Mouse (Mus musculus) heart, embryonic 10.5 days (tissue): Measurements from ENCODE around the gene Rhod. TPM values are rescaled to one million over a fixed set of nuclear protein-coding genes. Genes with fewer than 3 reads are reported as not detected.

Experiments used
- DNase-seq: peaks from one replicate; pipeline ENCODE4 v3.0.0-alpha.2; 2017; ENCODE audit warnings: low spot score
- H3K27ac ChIP-seq: fragments of 300-500 bp; sonication (generic); 2 replicates; pipeline ENCODE4 v1.5.1; 2016; ENCODE audit warnings: mild to moderate bottlenecking
- H3K27me3 ChIP-seq: fragments of 300-500 bp; sonication (generic); 2 replicates; pipeline ENCODE4 v1.6.1; 2016; ENCODE audit warnings: mild to moderate bottlenecking; ENCODE audit not compliant: poor library complexity, insufficient read depth, severe bottlenecking
- H3K36me3 ChIP-seq: fragments of 300-500 bp; sonication (generic); 2 replicates; pipeline ENCODE4 v1.6.1; 2016; ENCODE audit warnings: mild to moderate bottlenecking, moderate library complexity
- H3K4me1 ChIP-seq: fragments of 300-500 bp; sonication (generic); 2 replicates; pipeline ENCODE4 v1.6.1; 2016; ENCODE audit warnings: mild to moderate bottlenecking
- H3K4me3 ChIP-seq: fragments of 300-500 bp; sonication (generic); 2 replicates; pipeline ENCODE4 v1.5.1; 2016; ENCODE audit warnings: mild to moderate bottlenecking, moderate library complexity
- H3K9me3 ChIP-seq: fragments of 300-500 bp; sonication (generic); 2 replicates; pipeline ENCODE4 v1.6.1; 2016; ENCODE audit warnings: mild to moderate bottlenecking, moderate library complexity
- WGBS: fragments of 180-500 bp; shearing (Covaris S2); methylation state at CpG from one replicate; pipeline ENCODE4 v1.1.7; 2016; 5-methylcytosine and 5-hydroxymethylcytosine counted together
- polyA plus RNA-seq: library from polyadenylated mRNA; unstranded; fragments of >200 nt; fragmentation: Nextera tagmentation; extraction: Ambion mirVana; gene quantifications from 2 replicates; pipeline ENCODE4 v1.2.1, GENCODE M21; 2016

Gene Rhod
- polyA plus RNA-seq, 1 experiment from 2014 or later: 28.9 TPM

DNA sequence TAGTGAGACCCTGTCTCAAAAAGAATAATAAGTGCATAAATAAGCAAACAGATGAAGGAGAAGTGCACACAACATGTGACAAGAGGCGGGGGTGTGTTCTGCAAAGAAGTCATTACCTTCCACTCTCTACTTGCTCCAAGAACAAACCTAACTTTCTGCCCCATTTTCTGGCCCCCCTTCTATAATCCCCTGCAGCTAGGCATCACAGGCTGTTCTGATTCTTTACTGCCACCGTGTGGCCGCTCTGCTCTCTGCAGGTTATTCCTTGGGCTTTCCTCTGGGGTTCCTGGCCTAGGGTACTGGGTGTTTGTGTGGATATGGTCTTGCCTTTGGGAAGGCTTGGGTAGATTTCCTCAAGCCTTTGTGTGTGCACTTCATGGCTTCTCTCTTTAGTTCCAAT is 3.2 kb upstream of the Rhod start:
- Histone ChIP-seq H3K4me1 (peaks cover 48% of the 10 kb centered on the region), H3K27me3 (no peaks in the 10 kb centered on the region), H3K36me3 (peaks cover 8% of the 10 kb centered on the region), H3K9me3 (no peaks in the 10 kb centered on the region), H3K4me3 (no peak overlapping the region), H3K27ac (peak overlapping the region; percentile 52; the same call in 1 of the 2 replicates)
- WGBS: 5% methylated on average over 3 of the region's 3 CpGs
- DNase-seq: no peak

DNA sequence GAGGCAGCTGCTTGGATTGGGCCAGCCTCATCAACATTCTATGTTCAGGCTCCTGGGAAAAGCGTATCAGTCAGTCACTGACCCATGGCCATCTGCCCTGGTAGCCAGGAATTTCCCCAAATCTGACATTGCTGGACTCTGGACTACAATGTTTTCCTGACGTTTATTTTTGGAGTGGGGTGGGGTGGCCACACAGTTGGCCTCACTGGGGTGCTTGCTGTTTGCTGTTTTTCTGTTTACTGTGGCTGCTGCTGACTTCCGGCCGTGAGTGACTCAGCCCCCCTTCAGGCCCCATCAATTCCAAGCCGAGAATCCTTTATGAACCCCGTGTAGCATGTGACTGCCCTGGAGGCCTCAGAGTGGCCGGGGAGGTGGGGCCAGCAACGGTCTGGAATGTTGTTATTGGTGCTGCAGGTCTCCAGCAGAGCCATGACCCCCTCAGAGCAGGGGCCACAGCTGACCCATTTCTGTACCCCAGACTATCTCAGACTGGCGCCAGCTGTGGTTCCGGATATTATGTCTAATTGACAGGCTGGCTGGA is 2.5 kb upstream of the Rhod start:
- Histone ChIP-seq H3K4me1 (peaks cover 50% of the 10 kb centered on the region), H3K9me3 (no peaks in the 10 kb centered on the region), H3K4me3 (0 out of 2 replicates have a peak overlapping the region, but pooled peaks have one; percentile 12), H3K27ac (peak overlapping the region; percentile 52), H3K36me3 (peaks cover 8% of the 10 kb centered on the region), H3K27me3 (no peaks in the 10 kb centered on the region)
- WGBS: 42% methylated on average over 10 of the region's 10 CpGs
- no peak for DNase-seq

DNA sequence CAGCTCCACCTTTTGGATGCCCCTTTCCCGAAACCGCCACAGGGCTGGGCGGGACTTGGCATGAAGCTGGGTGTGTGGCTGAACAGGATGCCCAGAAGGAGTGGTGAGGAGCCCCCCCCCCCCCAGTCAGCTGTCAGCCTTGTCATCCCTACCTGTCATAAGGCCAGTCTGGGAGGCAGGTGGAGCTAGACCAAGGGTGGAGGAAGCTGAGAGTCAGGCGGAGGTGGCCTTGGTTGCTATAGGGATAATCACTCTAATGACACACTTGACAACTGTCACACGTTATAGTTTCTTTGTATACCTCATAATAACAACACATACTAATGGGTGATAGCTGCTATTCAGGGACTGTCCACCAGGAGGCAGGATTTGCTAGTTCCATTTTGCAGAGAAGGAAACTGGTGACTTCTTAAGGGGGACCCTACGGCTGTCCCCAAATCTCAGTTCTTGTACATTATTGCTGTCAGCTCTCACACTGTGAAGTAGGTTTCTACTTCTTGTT is 1.9 kb upstream of the Rhod start:
- H3K27ac ChIP-seq: peak overlapping the region; percentile 52

DNA sequence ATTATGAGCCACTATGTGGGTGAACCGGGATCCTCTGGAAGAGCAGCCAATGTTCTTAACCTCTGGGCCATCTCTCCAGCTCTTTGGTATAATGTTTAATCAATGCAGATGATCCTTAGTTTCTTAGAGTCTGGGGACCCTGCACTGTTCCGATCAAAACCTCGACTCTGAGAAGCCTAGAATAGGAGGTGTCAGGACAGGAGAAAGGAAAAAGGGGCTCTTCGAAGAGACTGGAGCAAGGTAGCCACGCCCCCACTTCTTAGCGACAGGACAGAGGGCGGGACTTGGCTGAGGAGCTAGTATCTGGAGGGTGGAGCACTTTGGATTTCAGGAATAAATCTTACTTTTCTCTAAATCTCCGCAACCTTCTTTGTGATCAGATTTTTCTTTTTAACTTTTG is 990 bp upstream of the Rhod start:
- H3K9me3 ChIP-seq: no peaks in the 10 kb centered on the region

More for the DNA sequence above, 1.9 kb upstream of the Rhod start:
- peaks cover 10% of the 10 kb centered on the region for H3K36me3 ChIP-seq
- no peak for DNase-seq
- H3K27me3 ChIP-seq: no peaks in the 10 kb centered on the region
- H3K4me1 ChIP-seq: peaks cover 55% of the 10 kb centered on the region
- 29% methylated on average over 6 of the region's 6 CpGs for WGBS
- no peak overlapping the region for H3K4me3 ChIP-seq
- no peaks in the 10 kb centered on the region for H3K9me3 ChIP-seq

DNA sequence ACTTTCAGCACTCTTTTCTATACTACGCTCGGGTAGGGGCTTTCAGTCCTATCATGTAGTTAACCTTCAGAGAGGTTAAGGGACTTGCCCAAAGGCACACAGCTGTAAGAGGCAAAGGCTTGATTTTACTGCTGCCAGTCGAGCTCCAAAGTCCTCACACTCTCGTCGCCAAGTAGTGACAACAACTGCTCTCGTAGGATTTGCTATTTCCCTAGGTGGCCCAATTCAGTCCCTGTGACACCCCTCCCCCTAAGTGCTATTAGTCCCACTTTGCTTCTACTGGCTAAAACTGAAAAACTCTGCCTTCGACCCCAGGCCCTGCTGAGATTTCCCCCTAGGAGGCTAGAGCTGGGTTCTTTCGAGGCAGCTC is 456 bp downstream of the Rhod start:
- peak overlapping the region; percentile 88 for H3K27ac ChIP-seq
- 7% methylated on average over 8 of the region's 8 CpGs for WGBS
- DNase-seq: no peak
- peak overlapping the region; percentile 86 for H3K4me3 ChIP-seq
- H3K36me3 ChIP-seq: peaks cover 14% of the 10 kb centered on the region
- no peaks in the 10 kb centered on the region for H3K9me3 ChIP-seq
- H3K4me1 ChIP-seq: peaks cover 60% of the 10 kb centered on the region
- H3K27me3 ChIP-seq: no peaks in the 10 kb centered on the region

More for the DNA sequence above, 990 bp upstream of the Rhod start:
- 10% methylated on average over 8 of the region's 8 CpGs for WGBS
- H3K36me3 ChIP-seq: peaks cover 19% of the 10 kb centered on the region
- peak overlapping the region; percentile 86 for H3K4me3 ChIP-seq
- no peaks in the 10 kb centered on the region for H3K27me3 ChIP-seq
- no peak overlapping the region for H3K27ac ChIP-seq
- H3K4me1 ChIP-seq: peaks cover 60% of the 10 kb centered on the region
- DNase-seq: no peak

DNA sequence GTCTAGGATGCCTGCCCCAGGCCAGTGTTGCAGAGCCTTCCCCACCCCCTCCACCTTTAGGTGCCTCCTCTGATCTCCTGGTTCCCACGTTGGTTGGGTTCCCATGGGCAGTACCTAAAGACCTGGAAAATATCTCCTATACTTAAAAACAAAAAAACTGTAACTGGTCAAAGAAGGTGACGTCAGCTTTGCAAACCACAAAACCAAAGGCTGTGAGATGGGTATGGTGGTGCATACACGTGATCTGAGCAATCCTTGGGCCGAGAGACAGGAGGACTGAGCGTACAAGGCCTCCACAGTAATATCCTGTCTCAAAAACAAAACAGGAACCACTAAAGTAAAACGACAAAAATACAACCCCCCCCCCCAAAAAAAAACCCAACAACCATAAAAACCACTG is 1.3 kb downstream of the Rhod start:
- no peaks in the 10 kb centered on the region for H3K9me3 ChIP-seq
- 71% methylated on average over 6 of the region's 6 CpGs for WGBS
- peaks cover 13% of the 10 kb centered on the region for H3K36me3 ChIP-seq
- DNase-seq: no peak
- H3K4me1 ChIP-seq: peaks cover 60% of the 10 kb centered on the region
- no peaks in the 10 kb centered on the region for H3K27me3 ChIP-seq
- H3K4me3 ChIP-seq: no peak overlapping the region
- H3K27ac ChIP-seq: no peak overlapping the region

DNA sequence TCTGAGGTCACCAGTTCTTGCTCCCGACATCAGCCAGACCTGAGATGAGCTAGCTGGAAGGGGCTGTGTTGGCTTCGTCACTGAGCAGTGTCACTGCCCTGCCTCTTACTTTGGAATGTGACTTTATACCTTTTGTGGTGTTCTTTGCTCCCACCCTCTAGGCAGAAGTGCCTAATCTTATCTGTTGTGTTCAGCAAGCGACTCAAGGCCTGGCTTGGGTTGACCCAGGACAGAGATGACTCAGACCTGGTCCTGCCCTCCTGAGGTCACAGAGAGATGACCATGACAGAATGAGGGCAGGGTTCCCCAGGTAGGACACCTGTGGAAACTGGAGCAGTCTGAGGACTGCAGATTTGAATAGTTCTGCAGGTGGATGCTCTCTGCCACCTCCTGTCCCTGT is 3.0 kb downstream of the Rhod start:
- Histone ChIP-seq H3K9me3 (no peaks in the 10 kb centered on the region), H3K27ac (0 out of 2 replicates have a peak overlapping the region, but pooled peaks have one; percentile 9), H3K4me3 (no peak overlapping the region), H3K27me3 (no peaks in the 10 kb centered on the region), H3K4me1 (peaks cover 48% of the 10 kb centered on the region), H3K36me3 (peaks cover 27% of the 10 kb centered on the region)
- 33% methylated on average over 3 of the region's 3 CpGs for WGBS
- DNase-seq: no peak

DNA sequence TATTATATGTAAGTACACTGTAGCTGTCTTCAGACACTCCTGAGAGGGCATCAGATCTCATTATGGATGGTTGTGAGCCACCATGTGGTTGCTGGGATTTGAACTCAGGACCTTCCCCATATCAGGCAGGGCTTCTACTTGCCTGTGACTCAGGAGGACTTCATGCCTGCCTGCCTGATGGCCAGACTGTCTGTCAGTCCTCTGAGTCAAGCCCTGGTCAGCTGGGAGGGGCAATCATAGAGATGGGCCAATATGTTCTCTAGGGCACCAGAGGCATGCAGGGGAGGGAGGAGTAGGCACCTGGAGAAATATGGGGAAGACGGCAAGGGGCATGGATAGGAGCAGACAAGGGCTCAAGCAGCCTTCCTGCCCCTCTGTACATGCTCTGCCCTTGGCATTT is 4.2 kb downstream of the Rhod start:
- H3K4me3 ChIP-seq: no peak overlapping the region
- H3K27ac ChIP-seq: no peak overlapping the region
- no peak for DNase-seq
- peaks cover 35% of the 10 kb centered on the region for H3K36me3 ChIP-seq
- 80% methylated on average over 1 of the region's 1 CpGs for WGBS
- H3K9me3 ChIP-seq: no peaks in the 10 kb centered on the region
- peaks cover 35% of the 10 kb centered on the region for H3K4me1 ChIP-seq
- no peaks in the 10 kb centered on the region for H3K27me3 ChIP-seq

DNA sequence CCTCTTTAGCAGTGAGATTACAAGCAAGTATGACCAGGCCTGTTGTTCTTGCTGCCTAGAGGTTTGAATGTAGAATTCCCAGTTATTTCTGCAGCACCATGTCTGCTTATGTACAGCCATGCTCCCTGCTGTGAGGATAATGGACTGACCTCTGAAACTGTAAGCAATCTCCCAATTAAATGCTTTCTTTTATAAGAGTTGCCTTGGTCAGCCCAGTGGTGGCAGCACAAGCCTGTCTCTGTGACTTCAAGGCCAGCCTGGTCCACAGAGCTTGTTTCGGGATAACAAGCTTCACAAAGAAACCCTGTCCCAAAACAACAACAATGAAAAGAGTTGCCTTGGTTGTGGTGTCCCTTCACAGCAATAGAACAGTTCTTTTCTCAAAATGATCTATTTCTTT is 5.5 kb downstream of the Rhod start:
- peaks cover 45% of the 10 kb centered on the region for H3K36me3 ChIP-seq
- H3K4me1 ChIP-seq: peaks cover 25% of the 10 kb centered on the region
- no peak overlapping the region for H3K4me3 ChIP-seq
- H3K27ac ChIP-seq: no peak overlapping the region
- H3K9me3 ChIP-seq: no peaks in the 10 kb centered on the region
- H3K27me3 ChIP-seq: no peaks in the 10 kb centered on the region
- WGBS: 82% methylated on average over 1 of the region's 1 CpGs
- no peak for DNase-seq

DNA sequence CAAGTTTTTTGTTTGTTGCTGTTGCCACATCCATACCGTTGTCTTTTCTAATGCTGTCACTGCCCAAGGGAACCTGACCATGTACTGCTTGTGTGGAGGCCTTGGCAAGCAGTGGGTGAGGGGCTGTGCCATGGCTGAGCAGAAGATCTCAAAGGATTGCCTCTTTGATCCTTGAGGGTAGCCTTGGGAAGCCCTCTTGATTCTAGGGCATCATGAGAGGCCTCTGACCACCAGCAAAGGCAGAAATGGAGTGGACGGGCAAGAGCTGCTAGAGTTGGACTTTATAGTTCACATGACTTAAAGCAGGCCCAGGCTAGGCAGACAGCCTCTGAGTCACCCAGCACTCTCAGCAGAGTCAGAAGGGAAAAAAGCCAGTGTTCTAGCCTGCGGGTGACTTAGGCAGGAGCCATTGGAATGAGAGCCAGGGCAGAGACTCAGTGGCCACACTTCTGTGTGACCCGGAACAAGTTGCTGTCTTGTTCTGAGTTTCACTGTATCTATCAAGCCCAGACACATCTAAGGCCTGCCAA is 9.1 kb downstream of the Rhod start:
- WGBS: 89% methylated on average over 4 of the region's 4 CpGs
- peaks cover 55% of the 10 kb centered on the region for H3K36me3 ChIP-seq

DNA sequence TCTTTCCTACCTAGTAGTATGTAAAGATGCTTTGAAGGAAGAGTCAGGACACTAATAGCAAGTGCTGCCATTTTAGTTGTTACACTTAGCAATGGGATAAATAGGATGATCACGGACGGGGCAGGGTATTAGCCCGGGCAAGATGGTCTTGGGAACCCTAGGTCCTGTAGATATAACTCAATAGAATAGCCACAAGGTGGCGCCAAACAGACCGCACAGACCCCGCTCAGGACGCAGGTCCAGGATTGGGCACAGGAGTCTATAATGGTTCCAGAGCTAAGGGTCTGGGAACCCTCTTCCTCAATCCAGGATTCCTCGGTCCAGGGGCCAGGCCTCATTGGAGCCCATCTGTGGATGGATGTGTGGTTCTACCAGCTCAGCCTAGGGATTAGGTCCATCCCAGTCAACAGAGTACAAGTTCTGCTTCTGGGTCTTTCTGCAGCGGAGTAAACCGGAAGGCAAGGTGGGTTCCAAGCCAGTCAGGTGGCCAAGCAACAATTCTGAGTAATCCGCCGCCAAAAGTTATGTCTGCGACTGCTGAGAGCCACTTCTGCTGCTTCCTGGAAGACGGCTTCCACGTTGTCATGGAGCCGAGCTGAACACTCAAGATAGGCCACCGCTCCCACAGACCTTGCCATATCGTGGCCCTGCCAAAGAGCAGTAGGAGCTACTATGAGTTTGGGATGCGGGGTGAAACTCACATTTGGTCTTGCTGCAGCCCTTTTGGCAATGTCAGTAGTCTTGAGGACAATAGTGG is 13.4 kb downstream of the Rhod start:
- Histone ChIP-seq H3K4me1 (no peaks in the 10 kb centered on the region), H3K9me3 (no peaks in the 10 kb centered on the region), H3K36me3 (peaks cover 62% of the 10 kb centered on the region), H3K4me3 (no peak overlapping the region), H3K27ac (no peak overlapping the region), H3K27me3 (no peaks in the 10 kb centered on the region)
- WGBS: 67% methylated on average over 19 of the region's 19 CpGs
- no peak for DNase-seq

More for the DNA sequence above, 9.1 kb downstream of the Rhod start:
- no peaks in the 10 kb centered on the region for H3K27me3 ChIP-seq
- no peaks in the 10 kb centered on the region for H3K9me3 ChIP-seq
- no peak for DNase-seq
- no peaks in the 10 kb centered on the region for H3K4me1 ChIP-seq
- H3K27ac ChIP-seq: no peak overlapping the region
- no peak overlapping the region for H3K4me3 ChIP-seq

DNA sequence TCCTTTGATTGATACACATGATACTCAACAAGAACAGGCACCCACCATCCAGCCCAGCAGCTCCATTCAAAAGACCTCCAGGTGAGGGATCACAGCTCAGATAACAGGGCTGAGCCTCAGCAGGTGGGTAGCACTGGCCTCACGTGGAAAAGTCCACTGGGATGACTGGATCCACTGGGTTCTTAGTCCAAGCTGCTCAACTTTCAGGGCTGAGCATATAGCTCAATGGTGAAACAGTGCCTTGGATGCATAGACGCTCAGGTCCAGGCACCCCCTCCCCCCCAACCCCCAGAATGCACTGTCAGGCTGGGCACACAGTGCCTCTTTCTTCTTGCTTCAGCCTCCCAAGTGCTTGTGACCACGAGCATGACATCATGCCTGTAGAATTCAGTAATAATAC is 16.2 kb downstream of the Rhod start:
- H3K36me3 ChIP-seq: peaks cover 54% of the 10 kb centered on the region
- no peak overlapping the region for H3K27ac ChIP-seq
- H3K4me1 ChIP-seq: no peaks in the 10 kb centered on the region
- no peaks in the 10 kb centered on the region for H3K27me3 ChIP-seq
- WGBS: 74% methylated on average over 3 of the region's 3 CpGs
- no peak overlapping the region for H3K4me3 ChIP-seq
- no peak for DNase-seq
- no peaks in the 10 kb centered on the region for H3K9me3 ChIP-seq

DNA sequence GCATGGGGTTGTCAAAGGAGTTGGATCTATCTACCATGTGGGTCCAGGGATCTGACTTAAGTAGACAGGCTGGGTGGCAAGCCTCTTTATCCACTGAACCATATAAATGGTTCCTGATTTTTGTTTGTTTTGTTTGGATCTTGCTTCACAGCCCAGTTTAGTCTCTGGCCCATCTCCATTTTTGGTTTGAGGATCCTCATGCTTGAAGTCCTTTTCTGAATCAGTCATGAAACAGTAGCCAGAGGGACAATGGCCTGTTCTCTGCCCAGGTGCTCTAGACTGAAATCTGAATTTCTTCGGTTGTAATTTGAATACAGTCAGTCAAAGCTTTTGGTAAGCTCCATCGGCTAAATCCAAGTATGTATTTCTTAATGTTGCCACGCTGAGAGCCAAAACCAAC is 16.7 kb downstream of the Rhod start:
- Histone ChIP-seq H3K27me3 (no peaks in the 10 kb centered on the region), H3K4me3 (no peak overlapping the region), H3K4me1 (no peaks in the 10 kb centered on the region), H3K9me3 (no peaks in the 10 kb centered on the region), H3K36me3 (peaks cover 51% of the 10 kb centered on the region), H3K27ac (no peak overlapping the region)
- DNase-seq: no peak
- 90% methylated on average over 3 of the region's 3 CpGs for WGBS
